Mouse (Mus musculus) neural tube, embryonic 15.5 days (tissue): ENCODE results near the gene 0610030E20Rik. TPM values are rescaled to one million over a fixed set of nuclear protein-coding genes. Genes with fewer than 3 reads are reported as not detected.
A peak's percentile ranks its signal among the peaks of the same experiment; 100 is the strongest.

Source experiments
- ATAC-seq: fragments of 200-750 bp; cut with Nextera tagmentation; 2 replicates; pipeline ENCODE4 v1.8.0; 2017; ENCODE audit warnings: mild to moderate bottlenecking, moderate TSS enrichment, moderate library complexity; ENCODE audit not compliant: low FRiP score
- H3K27ac ChIP-seq: fragments of 300-500 bp; sonication (generic); replicated peaks from 2 replicates; pipeline ENCODE4 v1.5.1; 2015; ENCODE audit warnings: mild to moderate bottlenecking, inconsistent platforms
- H3K27me3 ChIP-seq: fragments of 300-500 bp; sonication (generic); replicated peaks from 2 replicates; pipeline ENCODE4 v1.6.1; 2015; ENCODE audit warnings: inconsistent platforms
- H3K36me3 ChIP-seq: fragments of 300-500 bp; sonication (generic); 2 replicates; pipeline ENCODE4 v1.6.1; 2015; ENCODE audit warnings: inconsistent platforms
- H3K4me1 ChIP-seq: fragments of 300-500 bp; sonication (generic); 2 replicates; pipeline ENCODE4 v1.6.1; 2015; ENCODE audit warnings: inconsistent platforms
- H3K4me2 ChIP-seq: fragments of 300-500 bp; sonication (generic); 2 replicates; pipeline ENCODE4 v1.6.1; 2015; ENCODE audit warnings: inconsistent platforms, mild to moderate bottlenecking, moderate library complexity
- H3K4me3 ChIP-seq: fragments of 300-500 bp; sonication (generic); replicated peaks from 2 replicates; pipeline ENCODE4 v1.5.1; 2015; ENCODE audit warnings: mild to moderate bottlenecking, inconsistent platforms
- H3K9ac ChIP-seq: fragments of 300-500 bp; sonication (generic); replicated peaks from 2 replicates; pipeline ENCODE4 v1.6.1; 2015; ENCODE audit warnings: mild to moderate bottlenecking, inconsistent platforms
- H3K9me3 ChIP-seq: fragments of 300-500 bp; sonication (generic); replicated peaks from 2 replicates; pipeline ENCODE4 v1.6.1; 2016; ENCODE audit warnings: inconsistent platforms
- WGBS: fragments of 180-500 bp; shearing (Covaris S2); methylation state at CpG from one replicate; pipeline ENCODE4 v1.1.7; 2015; ENCODE audit warnings: mixed read lengths; 5-methylcytosine and 5-hydroxymethylcytosine counted together
- polyA plus RNA-seq: library from polyadenylated mRNA; unstranded; fragments of >200 nt; fragmentation: Nextera tagmentation; extraction: Ambion mirVana; gene quantifications from 2 replicates; pipeline ENCODE4 v1.2.1, GENCODE M21; 2015

0610030E20Rik gene
- polyA plus RNA-seq, 1 experiment from 2014 or later, result 15.4 TPM

- H3K9me3 ChIP-seq, result no peaks in the 10 kb centered on the region
- no peak for ATAC-seq
- H3K27me3 ChIP-seq, result no peaks in the 10 kb centered on the region
- no peak overlapping the region for H3K27ac ChIP-seq
- peak overlapping the region; percentile 86 for H3K4me2 ChIP-seq
- H3K4me1 ChIP-seq, result peaks cover 47% of the 10 kb centered on the region
- peak overlapping the region; percentile 70 for H3K9ac ChIP-seq
- WGBS, result 76% methylated on average over 5 of the region's 5 CpGs
- peaks cover 30% of the 10 kb centered on the region; the same call in 1 of the 2 replicates for H3K36me3 ChIP-seq
- peak overlapping the region; percentile 71 for H3K4me3 ChIP-seq
These were observed 14.0 kb downstream of the 0610030E20Rik start for GRCm38 (mm10) chr6:72361121-72361551.

DNA sequence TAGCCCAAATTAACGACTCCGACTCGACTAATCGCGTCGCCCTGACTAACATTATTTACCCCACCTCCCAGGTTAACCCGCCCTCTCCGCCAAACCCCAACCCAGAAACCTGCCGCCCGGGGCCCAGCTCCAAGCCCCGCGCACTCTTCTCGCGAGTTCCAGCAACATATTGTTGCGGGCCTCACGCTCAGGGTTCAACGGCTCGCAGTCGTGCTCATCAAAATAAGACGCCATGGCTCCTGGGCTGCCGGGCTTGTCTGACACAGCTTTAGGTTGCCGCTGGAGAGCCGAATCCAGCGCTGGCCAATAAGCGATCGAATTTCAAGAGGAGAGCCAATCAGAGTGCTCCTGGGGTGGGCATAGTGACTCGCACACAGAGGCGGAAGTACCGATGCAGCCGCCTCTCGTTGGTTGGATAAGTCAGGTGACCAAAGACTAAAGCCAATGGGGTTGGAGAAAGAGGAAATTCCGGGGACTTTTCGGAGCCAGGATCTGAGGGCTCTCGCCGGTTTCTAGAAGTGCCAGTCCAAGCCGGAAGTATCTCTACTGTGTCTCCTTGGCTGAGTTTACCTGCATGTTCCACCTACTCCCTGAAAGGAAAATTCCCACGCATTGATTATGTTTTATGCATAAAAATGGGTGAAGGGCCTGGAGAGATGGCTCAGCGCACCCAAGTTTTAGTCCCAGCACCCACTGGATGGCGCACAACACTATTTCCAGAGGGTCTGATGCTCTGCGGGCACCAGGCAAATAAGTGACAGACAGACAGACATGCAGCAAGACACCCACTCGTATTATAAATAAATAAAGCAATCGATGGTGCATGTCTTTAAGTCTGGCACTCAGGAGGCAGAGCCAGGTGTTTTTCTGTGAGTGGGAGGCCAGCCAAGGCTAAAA lies 15.3 kb downstream of the 0610030E20Rik start:
- Histone ChIP-seq H3K27me3 (no peaks in the 10 kb centered on the region), H3K4me2 (peak overlapping the region; percentile 86), H3K4me1 (peaks cover 35% of the 10 kb centered on the region), H3K36me3 (peaks cover 30% of the 10 kb centered on the region; the same call in 1 of the 2 replicates), H3K27ac (peak overlapping the region; percentile 84), H3K9ac (peak overlapping the region; percentile 70), H3K4me3 (peak overlapping the region; percentile 71), H3K9me3 (no peaks in the 10 kb centered on the region)
- peak; percentile 98 for ATAC-seq
- under 1% methylated on average over 42 of the region's 42 CpGs for WGBS

DNA sequence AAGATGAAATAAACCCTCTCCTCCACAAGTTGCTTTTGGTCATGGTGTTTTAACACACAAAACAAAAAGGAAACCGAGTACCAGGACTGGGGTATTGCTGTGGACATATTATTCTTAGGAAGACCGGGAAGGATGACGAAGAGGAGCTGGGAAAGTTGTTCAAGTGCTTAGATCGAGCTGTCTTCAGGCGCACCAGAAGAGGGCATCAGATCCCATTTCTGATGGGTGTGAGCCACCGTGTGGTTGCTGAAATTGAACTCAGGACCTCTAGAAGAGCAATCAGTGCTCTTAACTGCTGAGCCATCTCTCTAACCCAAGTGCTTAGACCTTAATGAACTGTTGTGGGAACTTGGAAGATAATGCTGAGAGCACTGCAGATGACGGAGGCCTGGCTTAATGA lies 16.9 kb downstream of the 0610030E20Rik start:
- Histone ChIP-seq H3K4me3 (no peak overlapping the region), H3K4me2 (no peak overlapping the region), H3K4me1 (peaks cover 27% of the 10 kb centered on the region), H3K36me3 (peaks cover 17% of the 10 kb centered on the region; the same call in 1 of the 2 replicates), H3K27me3 (no peaks in the 10 kb centered on the region), H3K9ac (no peak overlapping the region), H3K27ac (no peak overlapping the region), H3K9me3 (no peaks in the 10 kb centered on the region)
- ATAC-seq, result no peak
- 50% methylated on average over 7 of the region's 7 CpGs for WGBS

DNA sequence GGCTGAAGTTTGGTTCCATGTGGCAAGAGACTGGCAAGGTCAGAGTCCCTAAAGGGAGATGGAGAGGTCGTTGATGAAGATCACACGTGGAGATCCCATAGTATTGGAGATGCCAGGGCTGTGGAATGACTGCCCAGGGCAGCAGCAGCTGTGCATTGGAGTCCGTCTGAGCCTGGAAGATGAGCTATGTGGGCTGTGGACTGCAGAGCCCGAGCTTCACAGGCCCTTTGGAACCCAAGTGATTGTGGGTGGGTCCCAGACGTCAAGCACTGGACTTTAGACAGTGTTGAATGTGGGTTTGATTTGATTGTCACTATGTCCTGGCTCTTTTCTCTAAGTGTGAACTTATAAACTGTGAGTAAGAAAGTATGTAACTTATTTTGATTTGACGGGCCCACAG lies 17.9 kb downstream of the 0610030E20Rik start:
- peaks cover 7% of the 10 kb centered on the region; the same call in 1 of the 2 replicates for H3K36me3 ChIP-seq
- 72% methylated on average over 6 of the region's 6 CpGs for WGBS
- H3K9ac ChIP-seq, result no peak overlapping the region
- no peak overlapping the region for H3K4me2 ChIP-seq
- H3K27ac ChIP-seq, result no peak overlapping the region
- no peak overlapping the region for H3K4me3 ChIP-seq
- H3K27me3 ChIP-seq, result no peaks in the 10 kb centered on the region
- H3K4me1 ChIP-seq, result peaks cover 21% of the 10 kb centered on the region
- H3K9me3 ChIP-seq, result no peaks in the 10 kb centered on the region
- ATAC-seq, result no peak

- H3K27ac ChIP-seq, result no peak overlapping the region
- no peaks in the 10 kb centered on the region for H3K9me3 ChIP-seq
- WGBS, result 68% methylated on average over 3 of the region's 3 CpGs
- no peak overlapping the region for H3K4me3 ChIP-seq
- H3K4me2 ChIP-seq, result no peak overlapping the region
- H3K36me3 ChIP-seq, result no peaks in the 10 kb centered on the region
- peaks cover 8% of the 10 kb centered on the region for H3K4me1 ChIP-seq
- H3K27me3 ChIP-seq, result no peaks in the 10 kb centered on the region
- ATAC-seq, result no peak
- H3K9ac ChIP-seq, result no peak overlapping the region
These were observed 19.2 kb downstream of the 0610030E20Rik start for GRCm38 (mm10) chr6:72366304-72366703.

- Histone ChIP-seq H3K36me3 (no peaks in the 10 kb centered on the region), H3K27me3 (no peaks in the 10 kb centered on the region), H3K4me1 (0 out of 2 replicates have a peak, but pooled peaks cover 2% of the 10 kb centered on the region), H3K27ac (no peak within 1 kb of the TSS), H3K9ac (no peak within 1 kb of the TSS), H3K4me3 (no peak within 1 kb of the TSS), H3K9me3 (no peaks in the 10 kb centered on the region), H3K4me2 (no peak within 1 kb of the TSS)
- ATAC-seq, result no peak
- WGBS, result 77% methylated on average over 4 of the region's 4 CpGs
These were observed 19.8 kb downstream of the 0610030E20Rik start, which contains the start of gene Rnf181 for GRCm38 (mm10) chr6:72366844-72367443. Gene Rnf181 (minus strand): TSS chr6:72366956.

- whole genome bisulfite sequencing, result 78% methylated on average over 4 of the region's 4 CpGs
- H3K27ac ChIP-seq, result no peak overlapping the region
- no peak for ATAC-seq
- H3K4me3 ChIP-seq, result no peak overlapping the region
- H3K9ac ChIP-seq, result no peak overlapping the region
- H3K9me3 ChIP-seq, result no peaks in the 10 kb centered on the region
- no peak overlapping the region for H3K4me2 ChIP-seq
- 0 out of 2 replicates have a peak, but pooled peaks cover 2% of the 10 kb centered on the region for H3K4me1 ChIP-seq
- H3K27me3 ChIP-seq, result no peaks in the 10 kb centered on the region
- no peaks in the 10 kb centered on the region for H3K36me3 ChIP-seq
These were observed 20.4 kb downstream of the 0610030E20Rik start for GRCm38 (mm10) chr6:72367460-72367974.

DNA sequence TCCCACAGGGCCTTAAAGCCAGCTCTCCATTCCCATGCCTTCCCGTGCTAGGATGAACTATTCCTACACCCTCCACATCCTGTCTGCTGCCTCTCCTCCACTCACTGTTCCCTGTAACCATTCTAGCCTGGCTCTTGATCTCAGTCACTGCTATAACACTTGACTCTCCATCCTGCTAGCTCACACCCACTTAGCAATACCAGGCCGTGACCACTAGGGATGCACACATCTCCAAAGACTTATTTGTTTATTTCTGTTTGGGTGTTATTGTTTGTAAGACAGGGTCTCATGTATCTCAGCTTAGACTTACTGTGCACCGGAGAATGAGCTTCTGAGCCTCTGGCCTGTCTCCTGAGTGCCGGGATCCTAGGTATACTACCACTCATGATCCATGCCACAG lies 22.4 kb downstream of the 0610030E20Rik start:
- H3K36me3 ChIP-seq, result no peaks in the 10 kb centered on the region
- no peaks in the 10 kb centered on the region for H3K4me1 ChIP-seq
- no peak for ATAC-seq
- H3K27ac ChIP-seq, result no peak overlapping the region
- no peaks in the 10 kb centered on the region for H3K27me3 ChIP-seq
- no peaks in the 10 kb centered on the region for H3K9me3 ChIP-seq
- 77% methylated on average over 4 of the region's 4 CpGs for WGBS
- no peak overlapping the region for H3K9ac ChIP-seq
- H3K4me2 ChIP-seq, result no peak overlapping the region
- H3K4me3 ChIP-seq, result no peak overlapping the region

GRCm38 (mm10) chr6:72370091-72370490 lies 23.0 kb downstream of the 0610030E20Rik start:
- Histone ChIP-seq H3K4me2 (no peak overlapping the region), H3K9ac (no peak overlapping the region), H3K4me1 (no peaks in the 10 kb centered on the region), H3K4me3 (no peak overlapping the region), H3K27ac (no peak overlapping the region), H3K9me3 (no peaks in the 10 kb centered on the region), H3K27me3 (no peaks in the 10 kb centered on the region), H3K36me3 (no peaks in the 10 kb centered on the region)
- no peak for ATAC-seq
- 85% methylated on average over 12 of the region's 12 CpGs for WGBS

DNA sequence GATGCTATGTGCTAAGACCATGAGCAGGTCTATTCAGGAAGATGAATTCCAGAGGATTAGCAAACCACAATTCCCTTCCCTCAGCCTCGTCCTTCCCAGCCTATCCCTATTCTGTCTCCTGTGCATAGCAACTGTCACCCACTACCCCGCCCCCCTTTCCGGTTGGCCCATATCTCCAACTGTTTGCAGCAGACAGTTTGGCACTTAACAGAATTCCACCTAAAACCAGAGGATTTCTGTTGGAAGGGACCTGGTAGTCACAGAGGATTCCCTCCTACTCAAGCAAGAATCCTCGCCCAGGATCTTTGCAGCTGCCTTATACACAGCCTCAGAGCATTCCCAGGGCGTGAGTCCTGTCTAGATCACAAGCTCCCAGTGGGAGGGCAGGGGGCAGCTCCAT lies 24.0 kb downstream of the 0610030E20Rik start:
- no peak overlapping the region for H3K4me2 ChIP-seq
- no peaks in the 10 kb centered on the region for H3K4me1 ChIP-seq
- H3K36me3 ChIP-seq, result no peaks in the 10 kb centered on the region
- H3K9me3 ChIP-seq, result no peaks in the 10 kb centered on the region
- no peak overlapping the region for H3K9ac ChIP-seq
- WGBS, result 57% methylated on average over 5 of the region's 5 CpGs
- ATAC-seq, result no peak
- H3K4me3 ChIP-seq, result no peak overlapping the region
- H3K27ac ChIP-seq, result no peak overlapping the region
- no peaks in the 10 kb centered on the region for H3K27me3 ChIP-seq

- H3K27ac ChIP-seq, result no peak overlapping the region
- WGBS, result 21% methylated on average over 1 of the region's 1 CpGs
- no peak for ATAC-seq
These were observed 24.5 kb downstream of the 0610030E20Rik start for GRCm38 (mm10) chr6:72371571-72371970.

More at GRCm38 (mm10) chr6:72371571-72371970, 24.5 kb downstream of the 0610030E20Rik start:
- no peaks in the 10 kb centered on the region for H3K9me3 ChIP-seq
- no peaks in the 10 kb centered on the region for H3K27me3 ChIP-seq
- no peak overlapping the region for H3K4me3 ChIP-seq
- no peak overlapping the region for H3K9ac ChIP-seq
- H3K4me2 ChIP-seq, result no peak overlapping the region
- no peaks in the 10 kb centered on the region for H3K4me1 ChIP-seq
- no peaks in the 10 kb centered on the region for H3K36me3 ChIP-seq
